Mouse (Mus musculus): ENCODE data around the gene Fam219b. TPM values are rescaled to one million over a fixed set of nuclear protein-coding genes. Genes with fewer than 3 reads are reported as not detected.

Fam219b gene
- polyA plus RNA-seq, 1 experiment, result 0.78 TPM

- H3K4me3 ChIP-seq (replicated peaks), result no peak overlapping the region
- no peaks in the 10 kb centered on the region for H3K9me3 ChIP-seq (ENCODE audit: control insufficient read depth, low read length)
- peaks cover 23% of the 10 kb centered on the region for H3K4me1 ChIP-seq (ENCODE audit: control insufficient read depth)
- TF ChIP-seq GATA1 (IDR thresholded peaks at IDR 0.05; ENCODE audit: low read length) (no peak), TAL1 (IDR thresholded peaks at IDR 0.05; ENCODE audit: low read length) (no peak)
- peaks cover 23% of the 10 kb centered on the region for H3K36me3 ChIP-seq (ENCODE audit: control insufficient read depth)
- H3K27me3 ChIP-seq (ENCODE audit: control insufficient read depth), result no peaks in the 10 kb centered on the region
Observed at GRCm38 (mm10) chr9:57565741-57566221, 28.5 kb downstream of the Fam219b start.

GRCm38 (mm10) chr9:57566846-57567245 is 29.5 kb downstream of the Fam219b start:
- Histone ChIP-seq H3K9me3 (ENCODE audit: control insufficient read depth, low read length) (no peaks in the 10 kb centered on the region), H3K27me3 (ENCODE audit: control insufficient read depth) (no peaks in the 10 kb centered on the region), H3K4me3 (replicated peaks) (no peak overlapping the region), H3K4me1 (ENCODE audit: control insufficient read depth) (peaks cover 14% of the 10 kb centered on the region), H3K36me3 (ENCODE audit: control insufficient read depth) (peaks cover 26% of the 10 kb centered on the region)
- TF ChIP-seq GATA1 (IDR thresholded peaks at IDR 0.05; ENCODE audit: low read length), result no peak
- no peak for TF ChIP-seq TAL1 (IDR thresholded peaks at IDR 0.05; ENCODE audit: low read length)

- H3K4me3 ChIP-seq (replicated peaks), result no peak overlapping the region
- no peaks in the 10 kb centered on the region for H3K9me3 ChIP-seq (ENCODE audit: control insufficient read depth, low read length)
- TF ChIP-seq TAL1 (IDR thresholded peaks at IDR 0.05; ENCODE audit: low read length) (no peak), GATA1 (IDR thresholded peaks at IDR 0.05; ENCODE audit: low read length) (no peak)
- H3K4me1 ChIP-seq (ENCODE audit: control insufficient read depth), result no peaks in the 10 kb centered on the region
- H3K27me3 ChIP-seq (ENCODE audit: control insufficient read depth), result no peaks in the 10 kb centered on the region
- H3K36me3 ChIP-seq (ENCODE audit: control insufficient read depth), result peaks cover 31% of the 10 kb centered on the region
Observed at GRCm38 (mm10) chr9:57568500-57568899, 31.2 kb downstream of the Fam219b start.

DNA sequence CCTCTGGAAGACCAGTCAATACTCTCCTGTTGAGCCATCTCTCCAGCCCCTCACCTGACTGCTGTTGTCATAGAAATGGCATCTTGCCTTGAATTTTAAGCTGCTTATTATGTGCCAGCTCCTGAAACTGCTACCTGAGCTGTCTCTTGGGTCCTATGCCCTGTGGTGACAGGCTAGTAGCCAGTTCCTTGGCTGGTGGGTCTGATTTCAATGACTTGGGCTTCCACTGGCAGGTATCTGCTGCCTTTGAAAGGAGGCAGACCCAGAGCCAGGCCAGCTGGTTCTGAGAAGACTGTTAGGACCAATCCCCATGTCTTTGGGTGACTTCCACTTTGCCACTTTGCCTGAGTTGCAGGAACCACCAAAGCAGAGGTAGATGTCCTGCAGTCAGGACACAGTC is 37.1 kb downstream of the Fam219b start:
- H3K4me3 ChIP-seq (replicated peaks), result no peak overlapping the region
- H3K27me3 ChIP-seq (ENCODE audit: control insufficient read depth), result no peaks in the 10 kb centered on the region
- H3K36me3 ChIP-seq (ENCODE audit: control insufficient read depth), result peaks cover 37% of the 10 kb centered on the region
- TF ChIP-seq GATA1 (IDR thresholded peaks at IDR 0.05; ENCODE audit: low read length) (no peak), TAL1 (IDR thresholded peaks at IDR 0.05; ENCODE audit: low read length) (no peak)
- peaks cover 41% of the 10 kb centered on the region for H3K4me1 ChIP-seq (ENCODE audit: control insufficient read depth)
- no peaks in the 10 kb centered on the region for H3K9me3 ChIP-seq (ENCODE audit: control insufficient read depth, low read length)

DNA sequence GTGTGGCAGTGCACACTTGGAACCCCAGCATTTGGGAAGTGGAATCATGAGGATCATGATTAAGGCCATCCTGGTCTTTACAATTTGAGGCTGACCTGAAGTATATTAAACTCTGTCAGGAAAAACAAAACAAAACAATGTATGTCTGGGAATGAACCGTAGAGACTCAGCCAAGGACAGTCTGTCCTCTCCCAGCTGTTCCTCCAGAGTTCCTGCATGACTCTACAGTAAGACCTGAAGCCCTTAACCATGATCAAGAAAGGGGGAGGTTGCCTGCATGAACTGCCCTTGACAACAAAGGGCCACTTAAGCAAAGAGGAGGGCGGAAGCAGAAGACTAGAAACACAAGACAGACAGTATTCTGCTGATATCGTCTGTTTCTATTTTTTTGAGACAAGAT is 38.2 kb downstream of the Fam219b start:
- Histone ChIP-seq H3K4me3 (replicated peaks) (no peak overlapping the region), H3K27me3 (ENCODE audit: control insufficient read depth) (no peaks in the 10 kb centered on the region), H3K9me3 (ENCODE audit: control insufficient read depth, low read length) (no peaks in the 10 kb centered on the region), H3K36me3 (ENCODE audit: control insufficient read depth) (peaks cover 43% of the 10 kb centered on the region), H3K4me1 (ENCODE audit: control insufficient read depth) (peaks cover 41% of the 10 kb centered on the region)
- TF ChIP-seq TAL1 (IDR thresholded peaks at IDR 0.05; ENCODE audit: low read length) (no peak), GATA1 (IDR thresholded peaks at IDR 0.05; ENCODE audit: low read length) (no peak)

GRCm38 (mm10) chr9:57577144-57577849 is 40.0 kb downstream of the Fam219b start:
- peak; percentile 20; the same call in 1 of the 3 replicates for TF ChIP-seq TAL1 (IDR thresholded peaks at IDR 0.05; ENCODE audit: low read length)
- peak; percentile 20; the same call in 1 of the 2 replicates for TF ChIP-seq GATA1 (IDR thresholded peaks at IDR 0.05; ENCODE audit: low read length)
- H3K27me3 ChIP-seq (ENCODE audit: control insufficient read depth), result no peaks in the 10 kb centered on the region
- peaks cover 54% of the 10 kb centered on the region for H3K36me3 ChIP-seq (ENCODE audit: control insufficient read depth)
- H3K4me3 ChIP-seq (replicated peaks), result peak overlapping the region; percentile 17
- H3K9me3 ChIP-seq (ENCODE audit: control insufficient read depth, low read length), result no peaks in the 10 kb centered on the region
- H3K4me1 ChIP-seq (ENCODE audit: control insufficient read depth), result peaks cover 41% of the 10 kb centered on the region

DNA sequence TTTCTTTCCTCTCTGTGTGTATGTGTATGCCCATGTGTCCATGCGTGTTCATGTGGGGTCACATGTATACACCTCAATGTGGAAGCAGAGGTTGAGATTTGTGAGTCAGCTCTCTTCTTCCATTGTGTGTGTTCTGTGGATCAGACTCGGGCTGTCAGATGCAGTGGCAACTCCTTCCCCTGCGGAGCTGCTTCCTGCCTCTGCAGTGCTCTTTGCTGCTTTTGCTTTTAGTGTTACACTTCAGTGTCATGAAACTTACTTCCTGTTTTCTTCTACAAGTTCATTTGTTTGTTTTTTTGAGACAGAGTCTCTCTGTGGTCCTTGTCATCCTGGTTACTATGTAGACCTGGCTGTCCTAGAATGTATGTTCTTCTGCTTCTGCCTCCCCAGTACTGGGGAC is 47.7 kb downstream of the Fam219b start:
- TF ChIP-seq TAL1 (IDR thresholded peaks at IDR 0.05; ENCODE audit: low read length), result no peak
- no peak for TF ChIP-seq GATA1 (IDR thresholded peaks at IDR 0.05; ENCODE audit: low read length)
- Histone ChIP-seq H3K27me3 (ENCODE audit: control insufficient read depth) (no peaks in the 10 kb centered on the region), H3K9me3 (ENCODE audit: control insufficient read depth, low read length) (no peaks in the 10 kb centered on the region), H3K4me1 (ENCODE audit: control insufficient read depth) (peaks cover 16% of the 10 kb centered on the region), H3K36me3 (ENCODE audit: control insufficient read depth) (peaks cover 60% of the 10 kb centered on the region), H3K4me3 (replicated peaks) (no peak overlapping the region)

DNA sequence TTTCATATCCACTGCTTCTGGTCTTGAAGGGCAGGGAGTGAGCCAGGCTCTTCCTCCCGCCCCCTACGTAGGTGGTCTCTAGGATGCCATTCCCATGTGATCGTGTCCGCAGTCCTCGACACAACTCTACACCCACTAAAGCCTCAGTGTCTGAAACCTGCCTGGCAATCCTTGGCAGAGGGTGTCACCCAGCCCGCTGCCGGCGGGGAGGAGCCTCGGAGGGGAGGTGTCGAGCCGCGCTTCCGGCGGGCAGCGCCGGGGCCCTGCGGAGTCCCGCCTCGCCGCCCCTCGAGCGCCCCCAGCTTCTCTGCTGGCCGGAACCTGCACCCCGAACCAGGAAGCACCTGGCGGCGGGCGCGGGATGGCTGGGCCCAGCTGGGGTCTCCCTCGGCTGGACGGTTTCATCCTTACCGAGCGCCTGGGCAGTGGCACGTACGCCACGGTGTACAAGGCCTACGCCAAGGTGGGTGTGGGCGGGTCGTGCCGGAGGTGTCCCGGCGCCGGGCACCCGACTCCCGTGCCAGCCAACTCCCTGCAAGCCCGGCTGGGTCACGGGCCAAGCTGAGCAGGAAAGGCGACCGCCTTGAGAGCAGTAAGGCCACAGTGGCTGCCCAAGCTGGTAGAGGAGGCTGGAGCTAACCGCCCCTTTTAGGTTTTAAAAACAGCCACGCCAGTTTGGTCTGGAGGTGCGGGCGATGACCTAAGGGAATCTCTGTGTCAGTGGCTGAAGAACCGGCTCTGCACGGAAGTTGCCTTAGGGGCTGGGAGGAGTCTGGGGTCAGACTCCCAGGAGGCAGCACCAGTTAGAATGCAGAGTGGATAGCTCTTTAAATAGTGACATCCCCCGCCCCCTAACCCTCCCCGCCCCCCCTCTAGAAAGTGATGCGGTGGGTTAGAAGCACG is 52.1 kb downstream of the Fam219b start, which contains the start of gene Ulk3:
TSS of gene Ulk3 (plus strand) at position 229 of the 903 bp plus-strand sequence.
- peaks cover 28% of the 10 kb centered on the region for H3K4me1 ChIP-seq (ENCODE audit: control insufficient read depth)
- no peaks in the 10 kb centered on the region for H3K27me3 ChIP-seq (ENCODE audit: control insufficient read depth)
- no peaks in the 10 kb centered on the region for H3K9me3 ChIP-seq (ENCODE audit: control insufficient read depth, low read length)
- H3K36me3 ChIP-seq (ENCODE audit: control insufficient read depth), result peaks cover 29% of the 10 kb centered on the region
- TF ChIP-seq GATA1 (IDR thresholded peaks at IDR 0.05; ENCODE audit: low read length) (no peak), TAL1 (IDR thresholded peaks at IDR 0.05; ENCODE audit: low read length) (no peak)
- H3K4me3 ChIP-seq (replicated peaks), result peak within 1 kb of the TSS; percentile 82

DNA sequence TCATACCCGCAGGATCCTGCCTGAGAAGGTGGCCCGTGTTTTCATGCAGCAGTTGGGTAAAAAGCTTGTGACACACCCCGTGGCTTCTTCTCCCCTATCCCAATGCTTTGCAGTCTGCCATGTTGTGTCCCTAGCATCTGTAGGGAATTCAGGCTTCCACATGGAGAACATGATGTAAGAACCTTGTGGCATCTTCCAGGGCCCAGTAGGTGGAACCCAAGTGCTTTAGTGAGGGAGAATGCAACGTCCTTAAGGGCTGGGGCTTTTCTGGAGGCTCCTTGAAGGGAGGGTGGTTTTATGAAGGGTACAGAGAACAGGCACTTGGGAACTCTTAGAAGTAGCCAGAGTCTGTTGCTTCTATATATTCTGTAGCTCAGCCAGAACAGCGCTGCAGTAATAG is 53.4 kb downstream of the Fam219b start:
- Histone ChIP-seq H3K4me3 (replicated peaks) (no peak overlapping the region), H3K27me3 (ENCODE audit: control insufficient read depth) (no peaks in the 10 kb centered on the region), H3K9me3 (ENCODE audit: control insufficient read depth, low read length) (no peaks in the 10 kb centered on the region), H3K4me1 (ENCODE audit: control insufficient read depth) (peaks cover 28% of the 10 kb centered on the region), H3K36me3 (ENCODE audit: control insufficient read depth) (peaks cover 25% of the 10 kb centered on the region)
- no peak for TF ChIP-seq GATA1 (IDR thresholded peaks at IDR 0.05; ENCODE audit: low read length)
- TF ChIP-seq TAL1 (IDR thresholded peaks at IDR 0.05; ENCODE audit: low read length), result no peak

Other genes with a start within 250 kb of the Fam219b start
- 0.42 and 0.93 TPM in 2 replicates for gene Ppcdc, start 97.4 kb upstream of the Fam219b start, polyA plus RNA-seq (2012)
- 0.03 and 0.05 TPM in 2 replicates for gene Scamp5, start 69.5 kb upstream of the Fam219b start, polyA plus RNA-seq (2012)
- not detected in 2 replicates for gene Rpp25, start 33.5 kb upstream of the Fam219b start, polyA plus RNA-seq (2012)
- gene Cox5a, start 16.3 kb upstream of the Fam219b start, polyA plus RNA-seq (2012), result 18.8 and 25.8 TPM in 2 replicates
- gene Mpi, start 15.2 kb downstream of the Fam219b start, polyA plus RNA-seq (2012), result 0.08 and 0.16 TPM in 2 replicates
- 0.38 and 0.76 TPM in 2 replicates for gene Scamp2, start 23.4 kb downstream of the Fam219b start, polyA plus RNA-seq (2012)
- 0.10 and 0.17 TPM in 2 replicates for gene Ulk3, start 51.9 kb downstream of the Fam219b start, polyA plus RNA-seq (2012)
- not detected in 2 replicates for gene Cplx3, start 68.8 kb downstream of the Fam219b start, polyA plus RNA-seq (2012)
- gene Lman1l, start 83.2 kb downstream of the Fam219b start, polyA plus RNA-seq (2012), result not detected in 2 replicates
- gene Csk, start 116.1 kb downstream of the Fam219b start, polyA plus RNA-seq (2012), result 6.1 TPM in 2 replicates
- not detected in 2 replicates for gene Cyp1a2, start 146.2 kb downstream of the Fam219b start, polyA plus RNA-seq (2012)
- not detected in 2 replicates for gene Cyp1a1, start 150.4 kb downstream of the Fam219b start, polyA plus RNA-seq (2012)
- 0.40 and 0.69 TPM in 2 replicates for gene Edc3, start 171.0 kb downstream of the Fam219b start, polyA plus RNA-seq (2012)
- gene Clk3, start 228.3 kb downstream of the Fam219b start, polyA plus RNA-seq (2012), result 38.9 and 44.4 TPM in 2 replicates